Mouse (Mus musculus): Measurements from ENCODE around the gene Olfr1220.

- TF ChIP-seq CTCF (IDR thresholded peaks at IDR 0.05) (no peak), EP300 (IDR thresholded peaks at IDR 0.05) (no peak)
Measured at GRCm38 (mm10) chr2:89105651-89106050, 984 bp downstream of the Olfr1220 start.

All from lung, postnatal 0 days (tissue).